Mouse (Mus musculus): ENCODE results near the gene Pex11a.
A peak's percentile ranks its signal among the peaks of the same experiment; 100 is the strongest.

Pex11a gene

GRCm38 (mm10) chr7:79738913-79739312, 4.0 kb downstream of the Pex11a start:
- DNase-seq (ENCODE audit: low spot score), result no peak

GRCm38 (mm10) chr7:79736511-79736910, 6.4 kb downstream of the Pex11a start:
- DNase-seq (ENCODE audit: low spot score), result no peak

- no peak for DNase-seq (ENCODE audit: low spot score)
Observed at GRCm38 (mm10) chr7:79734563-79734962, 8.4 kb downstream of the Pex11a start.

- DNase-seq (ENCODE audit: low spot score), result no peak
Observed at GRCm38 (mm10) chr7:79732622-79733021, 10.3 kb downstream of the Pex11a start, which contains the start of gene Plin1. TSS of gene Plin1 (minus strand) at chr7:79732903.

GRCm38 (mm10) chr7:79731438-79731837, 11.5 kb downstream of the Pex11a start:
- no peak for DNase-seq (ENCODE audit: low spot score)

- DNase-seq (ENCODE audit: low spot score), result no peak
Observed at GRCm38 (mm10) chr7:79729743-79730370, 13.1 kb downstream of the Pex11a start.

- peak; percentile 49 for DNase-seq (ENCODE audit: low spot score)
Observed at GRCm38 (mm10) chr7:79729169-79729568, 13.8 kb downstream of the Pex11a start.

- peak; percentile 46 for DNase-seq (ENCODE audit: low spot score)
Observed at GRCm38 (mm10) chr7:79728219-79728618, 14.7 kb downstream of the Pex11a start.

- peak; percentile 20 for DNase-seq (ENCODE audit: low spot score)
Observed at GRCm38 (mm10) chr7:79727091-79727490, 15.8 kb downstream of the Pex11a start.

GRCm38 (mm10) chr7:79721386-79721977, 21.4 kb downstream of the Pex11a start:
- DNase-seq (ENCODE audit: low spot score), result peak; percentile 54

- peak; percentile 86 for DNase-seq (ENCODE audit: low spot score)
Observed at GRCm38 (mm10) chr7:79715187-79715981, 27.5 kb downstream of the Pex11a start, which contains the start of gene Kif7. TSS of gene Kif7 (minus strand) at chr7:79715720.

GRCm38 (mm10) chr7:79710831-79711230, 32.1 kb downstream of the Pex11a start:
- no peak for DNase-seq (ENCODE audit: low spot score)

GRCm38 (mm10) chr7:79710130-79710607, 32.8 kb downstream of the Pex11a start:
- DNase-seq (ENCODE audit: low spot score), result peak; percentile 12

GRCm38 (mm10) chr7:79705210-79705609, 37.7 kb downstream of the Pex11a start:
- no peak for DNase-seq (ENCODE audit: low spot score)

- no peak for DNase-seq (ENCODE audit: low spot score)
Observed at GRCm38 (mm10) chr7:79702755-79703154, 40.2 kb downstream of the Pex11a start.

- DNase-seq (ENCODE audit: low spot score), result no peak
Observed at GRCm38 (mm10) chr7:79696495-79696894, 46.4 kb downstream of the Pex11a start.

Measured in yolk sac, embryonic 10.5 days (tissue).